Mouse (Mus musculus): ENCODE results near the gene Zc3h7a. TPM values are rescaled to one million over a fixed set of nuclear protein-coding genes. Genes with fewer than 3 reads are reported as not detected.

Gene Zc3h7a
- total RNA-seq, 2 experiments from 2014 or later: 57.0 to 59.2 TPM

Small RNAs within 50 kb of the gene (microRNA-seq; reads per million reads assigned to microRNA genes)
- 9.2 to 12.5 reads per million in 2 experiments for gene Gm23935

Other genes starting within 250 kb of the Zc3h7a start
- gene Snn, start 115.4 kb downstream of the Zc3h7a start, total RNA-seq (2021): 100 to 1,000 TPM; 186 to 194 TPM
- 10 to 100 TPM; 11.4 to 12.1 TPM for gene Litaf, start 110.2 kb downstream of the Zc3h7a start, total RNA-seq (2021)
- 10 to 100 TPM; 31.6 to 32.5 TPM for gene Txndc11, start 41.7 kb downstream of the Zc3h7a start, total RNA-seq (2021)
- gene Rsl1d1, start 26.9 kb upstream of the Zc3h7a start, total RNA-seq (2021): 10 to 100 TPM; 49.5 to 51.7 TPM
- 10 to 100 TPM; 82.7 to 85.1 TPM for gene Gspt1, start 77.9 kb upstream of the Zc3h7a start, total RNA-seq (2021)
- under 1 TPM; 0.46 to 0.73 TPM for gene Tnfrsf17, start 137.4 kb upstream of the Zc3h7a start, total RNA-seq (2021)
- gene Snx29, start 146.5 kb upstream of the Zc3h7a start, total RNA-seq (2021): 10 to 100 TPM; 17.8 to 20.6 TPM

Data from left cerebral cortex, adult 18-20 months (tissue).